Mouse (Mus musculus): ENCODE measurements around the gene Il13. TPM values are rescaled to one million over a fixed set of nuclear protein-coding genes. Genes with fewer than 3 reads are reported as not detected.

Gene Il13
- polyA plus RNA-seq, 1 experiment = not detected

- Histone ChIP-seq H3K4me3 (replicated peaks) (peak overlapping the region; percentile 41), H3K9me3 (ENCODE audit: control insufficient read depth, low read length) (no peaks in the 10 kb centered on the region), H3K36me3 (ENCODE audit: control insufficient read depth) (no peaks in the 10 kb centered on the region), H3K27me3 (ENCODE audit: control insufficient read depth) (peaks cover 17% of the 10 kb centered on the region), H3K4me1 (ENCODE audit: control insufficient read depth) (peaks cover 20% of the 10 kb centered on the region)
- TF ChIP-seq TAL1 (IDR thresholded peaks at IDR 0.05; ENCODE audit: low read length) = no peak
Observed at GRCm38 (mm10) chr11:53636183-53636646, 1.7 kb upstream of the Il13 start.

GRCm38 (mm10) chr11:53635590-53636182 lies 1.2 kb upstream of the Il13 start:
- Histone ChIP-seq H3K27me3 (ENCODE audit: control insufficient read depth) (peaks cover 17% of the 10 kb centered on the region), H3K4me1 (ENCODE audit: control insufficient read depth) (peaks cover 20% of the 10 kb centered on the region), H3K4me3 (replicated peaks) (peak overlapping the region; percentile 41), H3K9me3 (ENCODE audit: control insufficient read depth, low read length) (no peaks in the 10 kb centered on the region), H3K36me3 (ENCODE audit: control insufficient read depth) (no peaks in the 10 kb centered on the region)
- no peak for TF ChIP-seq GATA1 (IDR thresholded peaks at IDR 0.05; ENCODE audit: low read length)
- TF ChIP-seq TAL1 (IDR thresholded peaks at IDR 0.05; ENCODE audit: low read length) = no peak

GRCm38 (mm10) chr11:53633644-53634043 lies 858 bp downstream of the Il13 start:
- TF ChIP-seq TAL1 (IDR thresholded peaks at IDR 0.05; ENCODE audit: low read length) (no peak), GATA1 (IDR thresholded peaks at IDR 0.05; ENCODE audit: low read length) (no peak)
- Histone ChIP-seq H3K36me3 (ENCODE audit: control insufficient read depth) (no peaks in the 10 kb centered on the region), H3K4me3 (replicated peaks) (no peak overlapping the region), H3K27me3 (ENCODE audit: control insufficient read depth) (peaks cover 17% of the 10 kb centered on the region), H3K9me3 (ENCODE audit: control insufficient read depth, low read length) (no peaks in the 10 kb centered on the region), H3K4me1 (ENCODE audit: control insufficient read depth) (peaks cover 20% of the 10 kb centered on the region)

- Histone ChIP-seq H3K9me3 (ENCODE audit: control insufficient read depth, low read length) (no peaks in the 10 kb centered on the region), H3K4me1 (ENCODE audit: control insufficient read depth) (peaks cover 26% of the 10 kb centered on the region), H3K4me3 (replicated peaks) (no peak overlapping the region), H3K27me3 (ENCODE audit: control insufficient read depth) (peaks cover 14% of the 10 kb centered on the region), H3K36me3 (ENCODE audit: control insufficient read depth) (no peaks in the 10 kb centered on the region)
- TF ChIP-seq GATA1 (IDR thresholded peaks at IDR 0.05; ENCODE audit: low read length) = no peak
- TF ChIP-seq TAL1 (IDR thresholded peaks at IDR 0.05; ENCODE audit: low read length) = no peak
Observed at GRCm38 (mm10) chr11:53632122-53632733, 2.3 kb downstream of the Il13 start.

- Histone ChIP-seq H3K27me3 (ENCODE audit: control insufficient read depth) (no peaks in the 10 kb centered on the region), H3K4me1 (ENCODE audit: control insufficient read depth) (peaks cover 36% of the 10 kb centered on the region), H3K36me3 (ENCODE audit: control insufficient read depth) (no peaks in the 10 kb centered on the region; the same call in 1 of the 2 replicates), H3K4me3 (replicated peaks) (no peak overlapping the region), H3K9me3 (ENCODE audit: control insufficient read depth, low read length) (peaks cover 7% of the 10 kb centered on the region)
- TF ChIP-seq TAL1 (IDR thresholded peaks at IDR 0.05; ENCODE audit: low read length) (no peak), GATA1 (IDR thresholded peaks at IDR 0.05; ENCODE audit: low read length) (no peak)
Observed at GRCm38 (mm10) chr11:53627859-53628258, 6.6 kb downstream of the Il13 start.

- Histone ChIP-seq H3K36me3 (ENCODE audit: control insufficient read depth) (no peaks in the 10 kb centered on the region; the same call in 1 of the 2 replicates), H3K4me1 (ENCODE audit: control insufficient read depth) (peaks cover 43% of the 10 kb centered on the region), H3K4me3 (replicated peaks) (no peak overlapping the region), H3K27me3 (ENCODE audit: control insufficient read depth) (no peaks in the 10 kb centered on the region), H3K9me3 (ENCODE audit: control insufficient read depth, low read length) (peaks cover 7% of the 10 kb centered on the region)
- no peak for TF ChIP-seq GATA1 (IDR thresholded peaks at IDR 0.05; ENCODE audit: low read length)
- no peak for TF ChIP-seq TAL1 (IDR thresholded peaks at IDR 0.05; ENCODE audit: low read length)
Observed at GRCm38 (mm10) chr11:53626802-53627373, 7.6 kb downstream of the Il13 start.

GRCm38 (mm10) chr11:53624124-53624523 lies 10.4 kb downstream of the Il13 start:
- peaks cover 7% of the 10 kb centered on the region for H3K9me3 ChIP-seq (ENCODE audit: control insufficient read depth, low read length)
- H3K4me3 ChIP-seq (replicated peaks) = no peak overlapping the region
- H3K36me3 ChIP-seq (ENCODE audit: control insufficient read depth) = no peaks in the 10 kb centered on the region; the same call in 1 of the 2 replicates
- H3K27me3 ChIP-seq (ENCODE audit: control insufficient read depth) = no peaks in the 10 kb centered on the region
- H3K4me1 ChIP-seq (ENCODE audit: control insufficient read depth) = peaks cover 65% of the 10 kb centered on the region
- TF ChIP-seq TAL1 (IDR thresholded peaks at IDR 0.05; ENCODE audit: low read length) (no peak), GATA1 (IDR thresholded peaks at IDR 0.05; ENCODE audit: low read length) (no peak)

- no peaks in the 10 kb centered on the region; the same call in 1 of the 2 replicates for H3K36me3 ChIP-seq (ENCODE audit: control insufficient read depth)
- TF ChIP-seq GATA1 (IDR thresholded peaks at IDR 0.05; ENCODE audit: low read length) (no peak), TAL1 (IDR thresholded peaks at IDR 0.05; ENCODE audit: low read length) (no peak)
- peaks cover 7% of the 10 kb centered on the region for H3K9me3 ChIP-seq (ENCODE audit: control insufficient read depth, low read length)
- no peak overlapping the region for H3K4me3 ChIP-seq (replicated peaks)
- no peaks in the 10 kb centered on the region for H3K27me3 ChIP-seq (ENCODE audit: control insufficient read depth)
- peaks cover 69% of the 10 kb centered on the region for H3K4me1 ChIP-seq (ENCODE audit: control insufficient read depth)
Observed at GRCm38 (mm10) chr11:53623573-53623972, 10.9 kb downstream of the Il13 start.

- no peaks in the 10 kb centered on the region; the same call in 1 of the 2 replicates for H3K36me3 ChIP-seq (ENCODE audit: control insufficient read depth)
- TF ChIP-seq GATA1 (IDR thresholded peaks at IDR 0.05; ENCODE audit: low read length) (no peak), TAL1 (IDR thresholded peaks at IDR 0.05; ENCODE audit: low read length) (no peak)
- peaks cover 7% of the 10 kb centered on the region for H3K9me3 ChIP-seq (ENCODE audit: control insufficient read depth, low read length)
- no peak overlapping the region for H3K4me3 ChIP-seq (replicated peaks)
- no peaks in the 10 kb centered on the region for H3K27me3 ChIP-seq (ENCODE audit: control insufficient read depth)
- peaks cover 75% of the 10 kb centered on the region for H3K4me1 ChIP-seq (ENCODE audit: control insufficient read depth)
Observed at GRCm38 (mm10) chr11:53622440-53622806, 12.1 kb downstream of the Il13 start.

Measured in erythroblast, embryonic 14.5 days (primary cell).